Mouse (Mus musculus) left cerebral cortex, adult 11 months (tissue): ENCODE results near the gene Rer1.
"Not testable (repeated sequence)": the region's sequence is repeated elsewhere in the genome, so short reads cannot be mapped to it uniquely, and the experiment has no call there.

Source experiments
- DNase-seq: peaks from one replicate; pipeline ENCODE4 v3.0.0; 2022; ENCODE audit warnings: low spot score

Gene Rer1

DNA sequence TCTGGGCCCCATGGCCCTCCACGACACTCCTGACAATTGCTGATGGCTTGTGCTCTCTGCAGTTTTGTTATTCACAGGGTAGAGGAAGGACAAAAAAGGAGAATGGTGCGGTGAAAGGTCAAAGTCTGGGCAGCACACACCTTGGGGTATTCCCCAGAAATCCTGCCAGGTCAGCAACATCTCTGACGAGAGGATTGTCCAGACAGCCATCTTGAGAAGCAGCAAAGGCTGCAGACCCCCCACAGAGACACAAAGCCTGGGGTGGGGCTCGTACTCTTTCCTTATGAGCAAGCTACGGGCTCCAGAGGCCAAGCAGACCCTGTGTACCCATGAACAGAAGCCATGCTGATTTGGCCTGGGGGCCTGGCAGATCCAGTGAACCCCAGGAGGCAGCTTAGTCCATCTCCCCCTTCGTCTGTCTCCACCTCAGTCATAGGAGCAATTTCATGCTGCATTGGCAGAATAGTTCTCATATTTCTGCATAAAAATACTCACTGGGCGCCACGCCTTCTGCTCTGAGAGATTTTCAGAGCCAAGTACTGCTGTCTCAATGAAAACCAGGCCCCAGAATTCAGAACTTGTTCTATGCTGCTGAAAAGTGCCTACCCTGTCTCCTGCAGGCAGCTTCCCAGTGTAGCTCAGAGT is 27.7 kb upstream of the Rer1 start:
- DNase-seq = no peak

DNA sequence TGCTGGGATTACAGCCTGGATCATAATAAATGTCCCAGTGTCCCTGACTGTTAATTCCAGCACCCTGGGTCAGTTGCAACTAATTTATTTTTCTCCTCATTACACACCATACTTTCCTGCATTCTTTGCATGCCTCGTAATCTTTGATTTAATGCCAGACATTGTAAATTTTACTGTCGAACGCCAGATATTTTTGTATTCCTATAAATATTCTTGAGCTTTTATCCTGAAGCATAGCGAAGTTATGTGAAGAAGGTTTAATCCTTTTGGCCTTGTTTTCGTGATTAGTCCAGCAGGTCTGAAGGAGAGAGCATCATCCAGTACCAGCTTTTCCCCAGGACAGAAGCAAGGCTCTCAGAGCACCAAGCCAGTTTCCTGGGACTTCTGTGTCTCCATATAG is 23.3 kb upstream of the Rer1 start:
- no peak for DNase-seq

GRCm38 (mm10) chr4:155107886-155108285 is 21.7 kb upstream of the Rer1 start:
- no peak for DNase-seq

DNA sequence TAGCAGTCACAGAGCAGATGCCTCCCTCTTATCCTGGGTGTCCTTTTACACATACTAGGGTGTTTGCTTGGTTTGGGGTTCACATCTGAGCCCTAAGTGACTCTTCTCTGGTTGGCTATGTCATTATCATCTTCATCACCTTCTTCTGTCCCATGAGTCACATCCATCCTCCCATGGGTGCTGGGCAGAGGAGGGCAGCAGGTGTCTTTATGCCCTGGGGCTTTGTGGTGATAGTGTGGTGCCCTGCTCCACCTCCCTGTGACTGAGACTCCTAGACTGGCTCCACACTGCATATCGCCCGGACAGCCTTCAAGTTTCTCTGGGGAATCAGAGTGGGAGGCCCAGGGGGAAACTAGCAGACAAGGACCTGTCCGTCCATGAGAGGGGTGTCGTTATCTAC is 12.4 kb upstream of the Rer1 start:
- DNase-seq = no peak

DNA sequence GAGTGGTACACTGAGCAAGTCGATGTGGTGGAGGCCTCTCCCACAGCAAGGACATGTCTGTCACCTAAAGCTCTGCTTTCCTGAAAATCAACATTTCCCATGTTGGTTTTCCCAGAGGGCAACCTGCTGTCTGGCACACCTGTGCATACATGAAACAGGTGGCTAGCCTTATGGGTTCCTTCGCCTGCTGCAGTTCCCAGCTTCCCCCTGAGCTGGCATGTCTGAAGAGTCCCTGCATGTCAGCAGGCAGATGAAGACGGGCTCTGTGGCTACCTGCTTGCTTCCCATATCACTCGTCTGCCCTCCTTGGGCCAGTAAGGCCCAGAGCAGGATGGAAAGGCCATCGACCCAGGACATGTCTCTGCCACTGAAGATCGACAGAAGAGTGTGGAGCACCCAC is 11.3 kb upstream of the Rer1 start:
- no peak for DNase-seq

DNA sequence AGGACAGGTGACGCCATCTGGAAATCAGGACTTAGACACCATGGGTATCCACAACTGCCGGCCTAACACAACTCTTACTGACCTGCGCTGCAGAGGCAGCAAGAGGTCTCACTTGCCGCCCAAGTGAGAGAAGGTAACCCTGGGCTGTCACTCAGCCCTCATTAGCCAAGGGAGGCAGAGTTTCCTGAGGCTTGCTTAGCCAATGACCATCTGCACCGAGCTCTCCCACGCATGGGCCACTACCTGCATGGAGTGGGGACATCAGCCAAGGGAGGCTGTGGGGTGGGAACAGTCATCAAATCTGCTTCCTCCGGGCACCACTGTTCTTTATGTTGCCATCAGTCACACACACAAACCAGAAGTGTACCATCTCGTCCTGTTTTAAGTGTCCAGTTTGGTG is 9.8 kb upstream of the Rer1 start:
- DNase-seq = no peak

GRCm38 (mm10) chr4:155095238-155095900 is 9.2 kb upstream of the Rer1 start:
- peak; percentile 84 for DNase-seq

DNA sequence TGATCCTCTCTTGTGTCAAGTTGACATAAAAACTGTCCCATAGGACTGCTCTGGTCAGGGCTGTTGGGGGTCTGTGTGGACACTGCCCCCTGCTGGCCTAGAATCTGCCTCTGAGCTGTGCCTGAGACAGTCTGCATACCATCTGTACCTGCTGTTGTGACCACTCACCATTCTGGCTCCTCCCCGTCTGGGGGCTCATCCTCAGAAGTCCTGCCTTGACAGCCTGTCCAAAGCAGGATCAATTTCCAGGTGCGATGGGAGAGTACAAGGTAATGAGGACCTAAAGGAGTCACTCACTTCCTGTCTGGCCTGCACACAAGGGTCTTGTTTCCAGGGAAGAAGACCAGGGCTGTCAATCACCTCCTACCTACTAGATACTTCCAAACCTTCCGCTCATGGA is 8.4 kb upstream of the Rer1 start:
- DNase-seq = no peak

GRCm38 (mm10) chr4:155093431-155094149 is 7.4 kb upstream of the Rer1 start:
- no peak for DNase-seq

DNA sequence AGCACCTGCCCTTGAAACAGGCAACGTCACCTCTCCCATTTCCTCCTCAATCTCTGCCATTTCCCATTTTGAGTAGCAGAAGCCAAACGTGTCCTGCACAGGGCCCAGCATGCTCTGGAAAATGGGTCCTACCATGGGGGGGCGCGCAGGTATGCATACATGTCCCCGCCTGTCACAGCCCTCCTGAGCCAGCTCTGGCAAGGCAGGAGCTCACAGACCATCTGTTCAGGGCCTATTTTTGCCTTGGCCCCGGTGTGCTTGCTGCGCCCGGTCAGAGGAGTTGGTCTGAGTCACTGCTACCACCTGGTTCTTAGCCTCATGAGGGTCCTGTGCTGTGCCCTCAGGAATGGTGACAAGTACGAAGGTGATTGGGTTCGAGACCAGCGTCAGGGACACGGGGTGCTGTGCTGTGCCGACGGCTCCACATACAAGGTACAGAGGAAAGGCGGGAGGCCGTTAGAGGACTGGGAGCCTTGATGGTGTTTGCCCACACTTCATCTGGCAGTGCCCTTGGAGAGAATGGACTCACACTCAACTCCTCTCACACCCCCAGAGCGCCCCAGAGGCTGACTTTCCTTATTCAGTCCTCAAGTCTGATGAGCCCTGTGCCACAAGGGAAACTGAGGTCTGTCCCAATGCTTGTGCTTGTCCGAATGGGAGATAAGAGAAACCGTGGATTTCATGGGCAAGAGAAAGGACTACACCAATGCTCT is 6.7 kb upstream of the Rer1 start:
- no peak for DNase-seq

DNA sequence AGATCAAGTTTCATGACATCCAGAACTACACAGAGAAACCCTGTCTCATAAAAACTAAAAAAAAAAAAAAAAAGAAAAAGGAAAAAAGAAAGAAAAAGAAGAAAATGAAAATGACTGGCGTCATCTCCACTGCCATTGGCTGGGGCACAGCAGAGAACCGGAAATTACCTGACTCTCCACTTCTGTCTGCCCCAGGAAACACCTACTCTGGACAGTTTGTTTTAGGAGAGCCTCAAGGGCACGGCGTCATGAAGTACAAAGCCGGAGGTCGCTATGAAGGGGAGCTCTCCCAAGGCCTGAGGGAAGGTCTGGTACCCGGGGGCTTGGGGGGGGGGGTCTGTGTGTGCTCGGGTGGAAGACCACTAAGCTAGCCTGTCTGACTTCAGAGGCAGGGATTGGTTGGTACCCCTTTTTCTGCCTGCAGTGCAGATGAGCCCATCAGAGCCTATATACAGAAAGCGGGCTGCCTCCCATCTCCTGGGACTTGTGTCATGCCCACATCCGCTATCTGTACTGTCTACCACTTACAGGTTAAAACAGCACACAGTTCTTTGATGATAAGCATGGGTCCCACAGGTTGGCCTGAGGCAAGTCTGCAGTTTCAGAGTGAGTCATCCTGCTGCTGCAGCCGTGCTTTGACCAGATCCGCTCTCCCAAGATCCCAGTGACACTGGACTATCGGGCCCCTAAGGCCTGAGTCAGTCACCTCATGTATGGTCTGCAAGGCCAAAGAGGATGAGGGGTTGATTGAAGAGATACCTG is 4.7 kb upstream of the Rer1 start:
- no peak for DNase-seq

DNA sequence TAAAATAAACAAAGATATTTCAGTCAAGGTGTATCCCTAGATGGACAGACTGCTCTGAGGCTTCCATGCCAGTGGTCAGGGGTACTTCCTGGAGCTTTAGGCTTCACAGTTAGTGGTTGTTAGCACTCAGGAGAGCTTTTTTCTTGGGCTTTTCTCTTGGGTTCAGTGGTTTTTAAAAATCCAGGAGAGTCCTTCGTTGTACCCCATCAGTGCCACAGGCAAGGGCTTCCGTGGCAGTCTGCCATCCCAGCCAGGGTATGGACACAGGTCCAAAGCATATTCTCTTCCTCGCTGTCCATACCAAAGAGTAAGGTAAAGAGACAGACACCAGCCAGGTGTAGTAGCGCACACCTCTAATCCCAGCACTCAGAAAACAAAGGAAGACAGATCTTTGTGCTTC is 4.0 kb upstream of the Rer1 start:
- no peak for DNase-seq

GRCm38 (mm10) chr4:155089241-155089640 is 3.1 kb upstream of the Rer1 start:
- DNase-seq = no peak

- DNase-seq = no peak
These were observed 725 bp downstream of the Rer1 start for GRCm38 (mm10) chr4:155085206-155086107.

DNA sequence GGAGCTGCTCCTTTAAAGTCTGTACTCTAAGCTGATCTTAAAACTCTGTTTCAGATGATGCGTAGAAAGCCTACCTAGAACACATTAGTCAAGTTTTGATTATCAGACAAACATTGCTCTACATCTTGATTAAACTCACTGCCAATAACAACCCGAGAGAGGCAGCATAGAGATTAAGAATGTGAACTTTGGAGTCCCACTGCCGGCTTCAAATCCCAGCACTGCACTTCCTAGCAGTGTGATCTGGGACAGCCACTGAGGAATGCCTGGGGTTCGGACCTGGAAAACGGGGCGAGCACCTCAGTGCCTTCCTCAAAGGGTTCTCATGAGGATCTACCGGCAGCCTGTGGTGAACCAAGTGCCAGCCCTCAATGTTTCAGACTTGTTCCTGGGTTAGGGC is 1.8 kb downstream of the Rer1 start:
- DNase-seq = no peak

DNA sequence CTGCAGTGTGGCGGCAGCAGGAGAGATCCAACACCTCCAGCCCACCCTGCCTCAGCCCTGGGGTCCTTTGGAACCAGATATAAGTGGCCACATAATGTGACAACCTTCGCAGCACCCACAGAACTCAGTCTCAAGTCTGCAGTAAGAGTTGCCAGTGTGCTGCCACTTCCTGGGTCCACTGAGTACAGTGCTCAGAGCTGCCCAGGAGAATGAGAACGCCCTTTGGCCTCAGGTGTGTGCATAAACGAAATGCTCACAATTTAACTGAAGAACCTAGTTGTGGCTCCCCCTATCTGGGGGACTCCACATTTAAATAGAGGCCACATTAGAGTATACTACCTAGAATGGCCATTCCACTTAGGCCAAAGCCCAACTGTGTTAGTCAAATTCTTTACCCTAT is 2.6 kb downstream of the Rer1 start:
- DNase-seq = no peak

- DNase-seq = no peak
These were observed 6.5 kb downstream of the Rer1 start for GRCm38 (mm10) chr4:155079666-155080065.

DNA sequence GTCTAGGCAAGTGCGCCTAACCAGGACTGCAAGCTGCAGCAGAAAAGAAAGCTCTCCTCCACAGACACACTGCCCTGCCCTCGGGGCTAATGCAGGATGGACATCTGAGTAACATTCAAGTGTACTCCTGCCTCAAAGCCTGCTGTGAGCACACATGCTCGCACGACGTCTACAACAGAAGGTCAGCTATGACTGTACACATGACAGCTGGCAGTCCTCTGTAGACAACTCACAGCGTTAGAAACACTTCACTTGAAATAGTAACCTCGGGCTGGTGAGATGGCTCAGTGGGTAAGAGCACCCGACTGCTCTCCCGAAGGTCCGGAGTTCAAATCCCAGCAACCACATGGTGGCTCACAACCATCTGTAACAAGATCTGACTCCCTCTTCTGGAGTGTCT is 7.4 kb downstream of the Rer1 start:
- DNase-seq = not testable (repeated sequence)

- no peak for DNase-seq
These were observed 9.5 kb downstream of the Rer1 start for GRCm38 (mm10) chr4:155076677-155077076.

- no peak for DNase-seq
These were observed 10.4 kb downstream of the Rer1 start for GRCm38 (mm10) chr4:155075813-155076212.

DNA sequence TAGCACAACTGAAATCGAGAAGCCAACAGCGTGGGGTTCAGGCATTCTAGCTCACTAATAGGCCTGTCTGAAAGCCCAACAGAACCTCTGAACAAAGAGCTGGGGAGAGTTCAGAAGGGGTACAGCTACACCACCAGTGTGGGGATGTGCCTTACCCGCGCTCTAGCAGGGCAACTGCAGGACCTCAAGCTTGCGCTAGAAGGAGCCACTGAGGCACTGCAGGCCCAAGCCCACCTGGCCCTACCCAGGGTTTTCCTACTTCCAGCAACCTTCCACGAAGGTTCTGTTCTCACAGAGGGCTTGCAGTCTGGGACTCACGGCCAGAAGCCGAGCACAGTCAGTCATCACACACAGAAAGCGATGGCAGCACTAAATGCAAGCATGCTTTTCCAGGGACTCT is 11.0 kb downstream of the Rer1 start:
- DNase-seq = no peak
